Mouse (Mus musculus): ENCODE results near the gene Lin54. TPM values are rescaled to one million over a fixed set of nuclear protein-coding genes. Genes with fewer than 3 reads are reported as not detected.

The Lin54 gene
- polyA plus RNA-seq, 1 experiment from 2014 or later = 9.3 TPM

DNA sequence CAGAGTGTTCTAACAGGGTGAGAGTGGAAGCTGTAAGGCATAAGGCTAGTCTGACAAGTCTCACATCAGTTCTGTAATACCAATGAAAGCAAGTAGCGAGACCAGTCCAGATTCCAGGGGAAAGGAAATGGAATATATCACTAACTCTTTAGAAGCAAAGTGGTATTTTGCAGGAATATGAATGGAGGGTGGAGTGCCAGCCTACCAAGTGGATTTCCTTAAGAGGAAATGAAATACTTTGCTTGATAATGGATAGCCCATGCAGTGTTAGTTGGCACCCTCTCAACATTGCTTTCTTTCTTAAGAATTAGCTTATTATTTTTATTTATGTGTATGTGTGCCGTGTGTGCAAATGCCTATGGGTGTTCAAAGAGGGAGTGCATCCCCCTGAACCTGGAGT is 19.8 kb upstream of the Lin54 start:
- no peak overlapping the region for H3K27ac ChIP-seq
- H3K36me3 ChIP-seq = peaks cover 15% of the 10 kb centered on the region
- WGBS (ENCODE audit: insufficient replicate concordance) = 86% methylated on average over 2 of the region's 2 CpGs
- H3K4me2 ChIP-seq = peak overlapping the region; percentile 47
- peaks cover 9% of the 10 kb centered on the region; the same call in 1 of the 2 replicates for H3K27me3 ChIP-seq
- H3K9ac ChIP-seq = peak overlapping the region; percentile 42; the same call in 1 of the 2 replicates
- peak overlapping the region; percentile 10; the same call in 1 of the 2 replicates for H3K4me3 ChIP-seq (replicated peaks)
- DNase-seq = no peak
- ATAC-seq (ENCODE audit: low read depth) = no peak
- no peaks in the 10 kb centered on the region for H3K9me3 ChIP-seq (replicated peaks)
- peaks cover 38% of the 10 kb centered on the region for H3K4me1 ChIP-seq (replicated peaks)

DNA sequence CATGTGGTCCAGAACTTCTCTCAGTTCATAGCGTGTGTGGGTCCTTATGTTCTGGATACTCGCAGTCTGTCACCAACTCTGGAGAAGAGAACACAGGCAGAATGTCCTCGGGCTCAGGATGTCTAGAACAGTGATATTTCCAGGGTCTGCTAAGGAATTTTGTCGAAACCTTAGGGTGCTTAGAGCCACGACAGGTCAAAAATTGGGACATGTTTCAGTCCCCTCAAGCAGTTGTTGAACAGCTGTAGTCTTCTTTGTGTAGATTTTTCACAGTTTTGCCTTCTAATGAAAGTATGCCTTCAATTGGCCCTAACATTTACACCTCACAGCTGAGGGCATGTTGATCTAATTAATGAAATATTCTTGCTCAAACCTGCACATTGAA is 18.6 kb upstream of the Lin54 start:
- Histone ChIP-seq H3K4me2 (peak overlapping the region; percentile 84), H3K36me3 (peaks cover 11% of the 10 kb centered on the region), H3K9ac (peak overlapping the region; percentile 85), H3K4me1 (replicated peaks) (peaks cover 34% of the 10 kb centered on the region), H3K4me3 (replicated peaks) (peak overlapping the region; percentile 78), H3K27me3 (peaks cover 18% of the 10 kb centered on the region), H3K27ac (peak overlapping the region; percentile 69), H3K9me3 (replicated peaks) (no peaks in the 10 kb centered on the region)
- 3% methylated on average over 5 of the region's 5 CpGs for WGBS (ENCODE audit: insufficient replicate concordance)
- ATAC-seq (ENCODE audit: low read depth) (no peak), DNase-seq (no peak)

DNA sequence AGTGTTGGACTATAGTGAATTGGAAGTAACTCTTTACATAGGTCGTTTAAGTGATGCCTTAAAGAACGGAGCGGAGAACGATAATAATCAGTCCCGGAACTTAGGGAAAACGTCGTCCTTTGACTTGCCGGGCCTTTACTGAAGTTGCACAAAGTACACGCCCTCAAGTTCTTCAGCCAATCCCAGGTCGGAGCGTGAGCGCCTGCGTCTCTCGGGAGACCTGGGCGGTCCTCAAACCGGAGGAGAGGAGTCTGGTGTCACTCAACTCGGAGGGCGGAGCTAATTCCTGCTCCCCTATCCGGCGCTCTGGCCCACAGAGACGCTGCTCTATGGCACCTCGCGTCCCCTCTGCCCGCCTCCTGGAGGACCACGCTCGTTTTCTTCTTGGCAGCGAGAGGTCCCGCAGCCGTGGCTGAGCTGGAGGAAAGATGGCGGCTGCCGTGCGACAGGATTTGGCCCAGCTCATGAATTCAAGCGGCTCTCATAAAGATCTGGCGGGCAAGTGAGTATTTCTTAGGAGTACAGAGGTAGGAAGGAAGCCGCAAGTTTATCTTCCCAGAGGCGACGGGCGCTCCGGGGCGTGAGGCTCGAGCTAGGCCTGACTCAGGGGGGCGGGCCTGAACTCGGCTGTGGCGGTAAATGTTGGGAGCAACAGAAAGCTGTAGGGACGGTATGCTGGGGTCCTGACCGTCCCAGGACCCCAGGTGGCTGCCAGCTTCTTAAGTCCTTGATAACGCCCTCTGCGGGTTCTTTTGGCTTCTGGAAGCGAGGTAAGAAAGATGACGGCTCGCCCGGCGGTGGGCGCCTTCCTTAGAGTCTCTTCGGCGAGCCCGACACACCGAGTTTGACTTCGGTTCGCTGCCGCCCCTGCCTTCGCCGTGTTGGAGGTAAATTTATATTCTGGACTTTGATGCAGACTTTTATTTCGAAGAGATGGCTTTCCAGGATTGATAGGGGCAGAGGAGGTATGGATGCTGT is 17.9 kb upstream of the Lin54 start, which contains the start of gene Cops4:
TSS of gene Cops4 (plus strand) at position 261 of the 978 bp plus-strand sequence.
- H3K9ac ChIP-seq = peak within 1 kb of the TSS; percentile 85
- peaks cover 33% of the 10 kb centered on the region for H3K4me1 ChIP-seq (replicated peaks)
- peak within 1 kb of the TSS; percentile 84 for H3K4me2 ChIP-seq
- peak within 1 kb of the TSS; percentile 69 for H3K27ac ChIP-seq
- H3K4me3 ChIP-seq (replicated peaks) = peak within 1 kb of the TSS; percentile 78
- H3K27me3 ChIP-seq = peaks cover 20% of the 10 kb centered on the region
- peak; percentile 100 for ATAC-seq (ENCODE audit: low read depth)
- H3K9me3 ChIP-seq (replicated peaks) = no peaks in the 10 kb centered on the region
- WGBS (ENCODE audit: insufficient replicate concordance) = under 1% methylated on average over 64 of the region's 64 CpGs
- peak; percentile 98 for DNase-seq
- peaks cover 11% of the 10 kb centered on the region for H3K36me3 ChIP-seq

DNA sequence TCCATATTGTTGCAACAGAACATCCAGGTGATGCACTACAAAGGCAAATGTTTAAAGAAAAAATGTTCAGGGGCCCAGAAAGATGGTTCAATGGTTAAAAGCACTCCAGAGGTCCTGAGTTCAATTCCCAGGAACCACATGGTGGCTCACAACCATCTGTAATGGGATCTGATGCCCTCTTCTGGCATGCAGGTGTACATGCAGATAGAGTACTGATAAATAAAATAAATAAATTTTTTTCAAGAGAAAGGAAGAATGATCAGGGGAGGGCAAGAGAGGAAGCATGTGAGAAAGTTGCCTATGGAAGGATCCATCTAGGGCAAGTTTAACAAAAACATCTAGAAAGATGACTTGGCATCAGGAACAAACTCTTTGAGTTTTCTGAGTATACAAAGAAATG is 12.1 kb upstream of the Lin54 start:
- no peak overlapping the region for H3K4me2 ChIP-seq
- no peak for ATAC-seq (ENCODE audit: low read depth)
- peaks cover 10% of the 10 kb centered on the region; the same call in 1 of the 2 replicates for H3K4me1 ChIP-seq (replicated peaks)
- no peak for DNase-seq
- peaks cover 20% of the 10 kb centered on the region for H3K27me3 ChIP-seq
- no peak overlapping the region for H3K27ac ChIP-seq
- H3K9me3 ChIP-seq (replicated peaks) = no peaks in the 10 kb centered on the region
- no peaks in the 10 kb centered on the region for H3K36me3 ChIP-seq
- H3K4me3 ChIP-seq (replicated peaks) = no peak overlapping the region
- no peak overlapping the region for H3K9ac ChIP-seq

DNA sequence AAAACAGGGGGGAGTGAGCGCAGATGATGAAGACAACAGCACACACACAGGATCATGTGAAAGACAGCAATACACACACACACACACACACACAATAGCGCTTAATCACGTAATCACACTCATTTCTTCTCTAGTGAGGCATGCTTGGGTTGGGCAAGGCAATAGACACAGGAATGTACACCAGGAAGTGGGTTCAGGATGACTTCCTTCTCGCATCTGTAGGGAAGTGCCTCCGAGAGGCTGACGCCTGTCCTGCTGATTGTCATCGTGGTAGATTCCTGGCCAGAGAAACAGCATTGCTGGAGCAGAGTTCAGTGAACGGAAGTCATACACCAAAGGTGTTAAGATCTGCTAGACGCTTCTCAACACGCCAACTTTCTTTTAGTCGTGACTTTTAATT is 8.8 kb upstream of the Lin54 start:
- Histone ChIP-seq H3K36me3 (no peaks in the 10 kb centered on the region), H3K4me2 (no peak overlapping the region), H3K27ac (no peak overlapping the region), H3K4me1 (replicated peaks) (0 out of 2 replicates have a peak, but pooled peaks cover 8% of the 10 kb centered on the region), H3K27me3 (peaks cover 5% of the 10 kb centered on the region), H3K9me3 (replicated peaks) (no peaks in the 10 kb centered on the region), H3K4me3 (replicated peaks) (no peak overlapping the region), H3K9ac (no peak overlapping the region)
- no peak for DNase-seq
- WGBS (ENCODE audit: insufficient replicate concordance) = 24% methylated on average over 11 of the region's 11 CpGs
- ATAC-seq (ENCODE audit: low read depth) = no peak

DNA sequence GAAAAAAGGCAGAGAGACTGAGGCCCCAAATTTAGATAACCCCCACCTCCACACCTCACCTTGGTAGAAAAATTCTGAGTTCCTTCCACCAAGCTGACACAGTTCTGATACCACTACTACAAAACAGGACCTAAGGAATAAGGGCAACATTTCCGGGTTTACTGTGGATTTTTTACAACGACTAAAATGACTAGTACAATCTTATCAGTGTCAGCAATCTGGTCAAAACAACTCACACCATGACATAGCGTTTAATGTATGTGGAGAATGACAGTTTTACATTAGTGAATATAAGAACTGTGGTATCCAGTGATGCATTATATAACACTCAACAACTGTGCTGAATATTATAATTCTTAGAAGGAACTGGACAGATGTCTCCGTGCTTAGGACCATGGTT is 828 bp upstream of the Lin54 start:
- Histone ChIP-seq H3K36me3 (no peaks in the 10 kb centered on the region), H3K27ac (peak overlapping the region; percentile 31; the same call in 1 of the 2 replicates), H3K4me2 (peak overlapping the region; percentile 65), H3K4me3 (replicated peaks) (peak overlapping the region; percentile 94), H3K27me3 (no peaks in the 10 kb centered on the region; the same call in 1 of the 2 replicates), H3K4me1 (replicated peaks) (peaks cover 35% of the 10 kb centered on the region), H3K9ac (peak overlapping the region; percentile 96; the same call in 1 of the 2 replicates), H3K9me3 (replicated peaks) (no peaks in the 10 kb centered on the region)
- WGBS (ENCODE audit: insufficient replicate concordance) = 39% methylated on average over 4 of the region's 4 CpGs
- ATAC-seq (ENCODE audit: low read depth) (no peak), DNase-seq (no peak)

DNA sequence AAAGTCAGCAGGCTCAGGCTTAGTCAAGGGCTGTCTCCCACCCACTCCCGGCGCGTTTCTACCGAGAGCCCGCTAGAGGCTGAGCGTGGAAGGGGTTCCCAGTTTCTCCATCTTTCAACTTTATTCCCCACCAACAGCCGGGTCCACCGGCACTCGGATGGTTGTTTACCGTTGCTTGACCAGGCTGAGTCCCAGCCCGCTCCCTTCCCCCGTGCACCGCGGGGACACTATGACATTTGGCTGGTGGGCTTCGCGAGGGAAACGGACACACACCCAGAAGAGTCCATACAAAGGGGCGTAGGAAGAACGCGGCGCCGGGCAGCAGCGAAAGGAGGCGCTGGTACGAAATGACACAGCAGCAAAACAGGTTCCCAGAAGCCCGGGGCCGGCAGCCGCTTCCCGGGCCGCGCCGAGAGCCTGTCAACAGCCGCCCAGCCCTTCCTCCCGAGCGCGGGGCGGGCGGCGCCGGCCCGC is 571 bp downstream of the Lin54 start:
- H3K9ac ChIP-seq = peak overlapping the region; percentile 96
- no peaks in the 10 kb centered on the region for H3K36me3 ChIP-seq
- H3K9me3 ChIP-seq (replicated peaks) = no peaks in the 10 kb centered on the region
- peak overlapping the region; percentile 98 for H3K27ac ChIP-seq
- WGBS (ENCODE audit: insufficient replicate concordance) = under 1% methylated on average over 41 of the region's 41 CpGs
- H3K4me1 ChIP-seq (replicated peaks) = peaks cover 38% of the 10 kb centered on the region
- H3K4me2 ChIP-seq = peak overlapping the region; percentile 95
- ATAC-seq (ENCODE audit: low read depth) (peak; percentile 44), DNase-seq (peak; percentile 52)
- H3K27me3 ChIP-seq = no peaks in the 10 kb centered on the region
- peak overlapping the region; percentile 94 for H3K4me3 ChIP-seq (replicated peaks)

DNA sequence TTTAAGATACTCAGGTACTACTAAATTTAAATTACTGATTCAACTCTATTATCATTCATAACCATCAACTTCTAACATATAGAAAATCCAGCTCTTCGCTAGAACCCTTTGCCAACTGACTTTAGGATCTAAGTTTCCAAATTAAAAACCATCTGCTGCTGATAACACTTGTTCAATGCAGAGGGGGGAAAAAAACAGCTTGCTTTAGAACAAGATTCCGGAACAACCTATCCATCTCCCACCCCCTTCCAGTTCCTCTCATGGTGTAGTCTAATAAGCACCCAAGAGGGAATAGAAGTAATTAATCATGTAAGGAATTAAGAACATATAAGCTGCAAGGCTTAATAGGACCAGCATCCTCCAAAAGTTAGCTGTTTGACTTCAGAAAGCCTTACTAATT is 1.2 kb downstream of the Lin54 start:
- no peaks in the 10 kb centered on the region for H3K27me3 ChIP-seq
- H3K4me1 ChIP-seq (replicated peaks) = peaks cover 38% of the 10 kb centered on the region
- peak overlapping the region; percentile 98 for H3K27ac ChIP-seq
- no peak for DNase-seq
- H3K9ac ChIP-seq = peak overlapping the region; percentile 96
- H3K4me2 ChIP-seq = peak overlapping the region; percentile 95
- peak overlapping the region; percentile 94 for H3K4me3 ChIP-seq (replicated peaks)
- no peaks in the 10 kb centered on the region for H3K9me3 ChIP-seq (replicated peaks)
- WGBS (ENCODE audit: insufficient replicate concordance) = 12% methylated on average over 2 of the region's 2 CpGs
- H3K36me3 ChIP-seq = no peaks in the 10 kb centered on the region
- no peak for ATAC-seq (ENCODE audit: low read depth)

DNA sequence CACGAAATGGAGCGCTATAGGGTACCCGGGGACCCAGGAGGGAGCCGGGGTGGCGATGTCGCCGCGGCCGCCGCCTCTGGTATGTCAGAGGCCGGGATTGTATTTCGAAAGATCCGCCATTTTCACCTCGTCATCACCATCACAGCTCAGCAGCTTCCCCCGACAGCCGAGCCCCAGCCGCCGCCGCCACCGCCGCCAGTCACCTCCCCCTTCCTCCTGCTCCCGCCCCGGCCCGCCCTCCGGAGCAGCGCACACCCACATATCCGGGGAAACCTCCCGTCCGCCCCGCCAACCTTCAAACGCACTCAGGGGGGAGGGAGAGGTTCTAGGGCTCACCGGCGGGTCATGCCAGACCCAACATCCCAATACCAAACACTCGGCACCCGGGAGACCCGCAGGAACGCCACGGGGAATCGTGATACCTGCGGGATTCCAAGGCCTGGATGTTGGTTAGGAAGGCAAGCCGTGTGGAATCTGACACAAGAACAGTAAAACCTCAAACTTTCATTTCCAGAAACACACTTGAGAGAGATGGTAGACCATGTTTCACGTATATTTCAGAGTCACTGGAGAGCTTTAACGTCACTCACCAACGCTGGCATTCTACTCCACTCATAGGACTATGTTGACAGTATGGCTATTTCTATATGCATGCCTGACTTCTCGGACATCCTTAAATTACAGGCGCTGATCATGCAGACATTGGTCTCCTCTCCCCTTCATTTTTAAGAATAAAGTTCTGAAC is 1.8 kb downstream of the Lin54 start:
- no peaks in the 10 kb centered on the region for H3K27me3 ChIP-seq
- peak overlapping the region; percentile 95 for H3K4me2 ChIP-seq
- H3K4me3 ChIP-seq (replicated peaks) = peak overlapping the region; percentile 94
- DNase-seq (peak; percentile 80), ATAC-seq (ENCODE audit: low read depth) (peak; percentile 88)
- 1% methylated on average over 46 of the region's 46 CpGs for WGBS (ENCODE audit: insufficient replicate concordance)
- no peaks in the 10 kb centered on the region for H3K36me3 ChIP-seq
- H3K4me1 ChIP-seq (replicated peaks) = peaks cover 38% of the 10 kb centered on the region
- H3K9ac ChIP-seq = peak overlapping the region; percentile 96
- peak overlapping the region; percentile 98 for H3K27ac ChIP-seq
- H3K9me3 ChIP-seq (replicated peaks) = no peaks in the 10 kb centered on the region

DNA sequence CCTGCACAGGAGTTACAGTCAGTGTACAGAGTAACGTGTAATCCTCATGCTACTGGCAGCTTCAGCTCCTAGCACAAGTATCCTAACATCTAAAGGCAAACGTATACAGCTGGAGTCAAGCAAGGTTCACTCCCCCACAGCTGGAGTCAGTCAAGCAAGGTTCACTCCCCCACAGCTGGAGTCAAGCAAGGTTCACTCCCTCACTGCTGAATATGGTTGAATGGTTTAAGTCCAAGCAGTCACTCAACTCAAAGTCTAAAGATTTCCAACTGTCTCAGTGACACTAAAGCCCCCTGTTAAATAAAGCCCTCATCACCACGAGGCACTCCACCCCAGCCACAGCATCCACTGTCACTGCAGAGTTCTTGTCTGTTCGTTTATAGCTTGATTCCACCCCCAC is 8.7 kb downstream of the Lin54 start:
- ATAC-seq (ENCODE audit: low read depth) = no peak
- Histone ChIP-seq H3K36me3 (peaks cover 11% of the 10 kb centered on the region; the same call in 1 of the 2 replicates), H3K27me3 (no peaks in the 10 kb centered on the region), H3K27ac (no peak overlapping the region), H3K4me3 (replicated peaks) (no peak overlapping the region), H3K9me3 (replicated peaks) (no peaks in the 10 kb centered on the region), H3K4me2 (no peak overlapping the region), H3K9ac (no peak overlapping the region), H3K4me1 (replicated peaks) (peaks cover 37% of the 10 kb centered on the region)
- 62% methylated on average over 4 of the region's 4 CpGs for WGBS (ENCODE audit: insufficient replicate concordance)
- DNase-seq = no peak

DNA sequence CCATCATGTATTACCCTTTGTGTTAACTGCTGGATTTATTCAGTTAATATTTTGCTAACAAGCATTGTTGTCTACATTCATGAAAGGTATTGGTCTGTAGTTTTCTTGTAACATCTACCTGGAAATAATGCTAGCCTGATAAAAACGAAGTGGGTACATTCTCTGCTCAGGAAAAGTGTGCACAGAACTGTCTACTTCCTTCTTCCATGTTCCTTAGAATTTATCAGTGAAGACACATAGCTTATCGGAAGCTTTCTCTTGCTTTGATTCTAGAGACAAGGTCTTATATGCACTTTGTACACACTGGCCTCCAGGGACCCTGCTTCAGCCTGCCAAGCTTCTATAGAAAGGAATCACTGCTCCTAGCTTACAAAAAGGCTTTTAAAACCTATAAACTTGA is 11.1 kb downstream of the Lin54 start:
- no peaks in the 10 kb centered on the region for H3K27me3 ChIP-seq
- 40% methylated on average over 2 of the region's 2 CpGs for WGBS (ENCODE audit: insufficient replicate concordance)
- H3K9me3 ChIP-seq (replicated peaks) = no peaks in the 10 kb centered on the region
- H3K4me2 ChIP-seq = no peak overlapping the region
- H3K4me3 ChIP-seq (replicated peaks) = no peak overlapping the region
- H3K4me1 ChIP-seq (replicated peaks) = peaks cover 34% of the 10 kb centered on the region
- no peak overlapping the region for H3K9ac ChIP-seq
- peaks cover 24% of the 10 kb centered on the region for H3K36me3 ChIP-seq
- no peak for ATAC-seq (ENCODE audit: low read depth)
- H3K27ac ChIP-seq = no peak overlapping the region
- no peak for DNase-seq

Data from liver, embryonic 13.5 days (tissue).